5 mouse cellular contexts compared by ENCODE assay signal in the genomic region with DNA sequence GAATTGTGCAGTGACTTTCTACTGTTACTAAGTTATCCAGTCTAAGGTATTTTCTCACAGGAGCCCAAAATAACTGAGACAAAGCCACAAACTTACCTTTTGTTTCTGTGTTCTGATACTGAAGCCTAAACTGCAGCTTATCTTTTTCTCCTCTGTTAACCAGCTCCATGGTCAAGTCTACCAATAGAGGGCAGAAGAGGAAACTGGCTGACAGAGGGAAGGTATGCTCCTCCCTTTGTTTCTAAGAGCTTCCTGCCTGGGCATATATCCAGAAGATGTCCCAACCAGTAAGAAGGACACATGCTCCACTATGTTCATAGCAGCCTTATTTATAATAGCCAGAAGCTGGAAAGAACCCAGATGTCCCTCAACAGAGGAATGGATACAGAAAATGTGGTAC.
DNase-seq lines count a peak whose midpoint lies in the region; ATAC-seq and TF ChIP-seq lines count a peak whose summit lies in the region.
"Not testable (repeated sequence)": the region's sequence is repeated elsewhere in the genome, so short reads cannot be mapped to it uniquely, and the experiment has no call there.

No protein-coding gene starts in this region.

- not testable (repeated sequence) for H3K4me1 ChIP-seq in intestine, postnatal 0 days (replicated peaks; ENCODE audit: control insufficient read depth, insufficient read depth, low read length); stomach, postnatal 0 days (replicated peaks; ENCODE audit: control insufficient read depth, insufficient read depth)

- H3K27ac ChIP-seq in intestine, postnatal 0 days (ENCODE audit: low read depth, low read length); stomach, postnatal 0 days (replicated peaks): not testable (repeated sequence)

- DNase-seq in 416B (ENCODE audit: low read depth) (peak; percentile 34), ES-CJ7 (ENCODE audit: low read depth, low spot score) (peak; percentile 6)
- DNase-seq in Patski (ENCODE audit: low read depth, low spot score); stomach, postnatal 0 days (ENCODE audit: low spot score): not testable (repeated sequence)

- H3K9ac ChIP-seq in intestine, postnatal 0 days (ENCODE audit: low read depth, low read length); stomach, postnatal 0 days (ENCODE audit: low read length): not testable (repeated sequence)

- H3K4me2 ChIP-seq in intestine, postnatal 0 days (replicated peaks; ENCODE audit: low read depth); stomach, postnatal 0 days (replicated peaks; ENCODE audit: low read depth): not testable (repeated sequence)

- H3K36me3 ChIP-seq in intestine, postnatal 0 days (ENCODE audit: control insufficient read depth, insufficient read depth); stomach, postnatal 0 days (ENCODE audit: control insufficient read depth, insufficient read depth, low read length): not testable (repeated sequence)

- H3K27me3 ChIP-seq in Patski; intestine, postnatal 0 days (replicated peaks; ENCODE audit: control insufficient read depth, insufficient read depth, low read length); stomach, postnatal 0 days (ENCODE audit: control insufficient read depth, insufficient read depth, low read length): not testable (repeated sequence)

- CTCF ChIA-PET in Patski (lab: Charles Lee): interaction anchor here (1.0 to 3.8 kb wide), 6 partner anchors 11 to 225 kb away, joined by 3 to 31 read pairs (median 4); no protein-coding TSS in a partner anchor

- in situ Hi-C loops in Patski (cut with MboI; ENCODE audit: low pct_unique_long_range_greater_than_20kb): loop anchor here (10.0 kb wide), 1 partner anchor 417 kb away; no protein-coding TSS in a partner anchor

- ATAC-seq in Patski; intestine, postnatal 0 days; stomach, postnatal 0 days (ENCODE audit: low FRiP score, low TSS enrichment): not testable (repeated sequence)

- not testable (repeated sequence) for H3K9me3 ChIP-seq in intestine, postnatal 0 days (ENCODE audit: control insufficient read depth); stomach, postnatal 0 days (ENCODE audit: control insufficient read depth, low read length)

- not testable (repeated sequence) for TF ChIP-seq EP300 in stomach, postnatal 0 days (optimal IDR thresholded peaks at IDR 0.05)

- not testable (repeated sequence) for H3K4me3 ChIP-seq in intestine, postnatal 0 days (ENCODE audit: low read depth, low read length); stomach, postnatal 0 days (ENCODE audit: low read depth, low read length)

- POLR2A ChIA-PET in Patski (lab: Charles Lee): not testable (repeated sequence)

- TF ChIP-seq CTCF in Patski (IDR thresholded peaks at IDR 0.05): peak; percentile 21
- TF ChIP-seq CTCF in intestine, postnatal 0 days (IDR thresholded peaks at IDR 0.05; ENCODE audit: low read depth): 0 out of 2 replicates have a peak, but pooled peaks have one; percentile 3
- 0 out of 2 replicates have a peak, but pooled peaks have one; percentile 9 for TF ChIP-seq CTCF in stomach, postnatal 0 days (IDR thresholded peaks at IDR 0.05; ENCODE audit: low read depth)
